Mouse (Mus musculus): ENCODE measurements around the gene Drd4.

DNA sequence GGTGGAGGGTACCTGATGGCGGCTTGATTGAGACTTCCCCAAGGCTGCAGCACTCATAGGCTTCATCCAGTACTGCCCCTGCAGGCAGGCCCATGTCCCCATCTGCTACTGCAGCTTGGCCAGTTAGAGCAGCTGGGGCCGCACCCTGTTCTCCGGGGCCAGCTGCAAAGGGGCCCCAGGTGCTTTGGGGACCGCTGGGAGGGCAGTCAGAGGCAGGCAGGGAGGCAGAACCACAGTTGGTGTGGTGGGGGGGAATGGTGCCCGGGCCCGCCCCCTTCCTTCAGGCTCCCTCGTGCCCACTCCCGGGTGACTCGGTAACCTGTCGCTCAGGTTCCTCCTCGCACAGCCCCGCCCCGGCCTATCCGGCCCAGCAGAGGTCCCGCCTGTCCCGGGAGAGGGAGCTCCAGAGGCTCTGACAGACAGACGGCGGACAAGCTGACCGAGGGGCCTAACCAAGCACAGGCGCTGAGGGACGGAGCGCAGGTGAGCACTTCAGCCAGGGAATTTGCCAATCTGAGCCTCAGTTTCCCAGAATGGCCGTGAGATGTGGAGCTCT is 46.8 kb downstream of the Drd4 start, which contains the start of gene Eps8l2:
- TF ChIP-seq CTCF (IDR thresholded peaks at IDR 0.05; ENCODE audit: extremely low read depth, insufficient read depth, insufficient read length, insufficient replicate concordance) (no peak), POLR2A (IDR thresholded peaks at IDR 0.05; ENCODE audit: low read depth, low read length) (no peak)
